Mouse (Mus musculus) liver, embryonic 14.5 days (tissue): ENCODE measurements at regions not wholly inside any gene's neighbourhood (a gene's known extent, or its start where the extent isn't known, plus 50 kb on each side); places are given as distances from the start of the nearest gene placed in this dataset.

ENCODE experiments used
- CTCF ChIP-seq: IDR thresholded peaks from 2 replicates; pipeline ENCODE4 v1.5.1; 2016; ENCODE audit warnings: antibody characterized with exemption, low read depth, control low read depth
- EP300 ChIP-seq: IDR thresholded peaks from 2 replicates; pipeline ENCODE4 v1.6.1; 2016; ENCODE audit warnings: antibody characterized with exemption, low read depth

DNA sequence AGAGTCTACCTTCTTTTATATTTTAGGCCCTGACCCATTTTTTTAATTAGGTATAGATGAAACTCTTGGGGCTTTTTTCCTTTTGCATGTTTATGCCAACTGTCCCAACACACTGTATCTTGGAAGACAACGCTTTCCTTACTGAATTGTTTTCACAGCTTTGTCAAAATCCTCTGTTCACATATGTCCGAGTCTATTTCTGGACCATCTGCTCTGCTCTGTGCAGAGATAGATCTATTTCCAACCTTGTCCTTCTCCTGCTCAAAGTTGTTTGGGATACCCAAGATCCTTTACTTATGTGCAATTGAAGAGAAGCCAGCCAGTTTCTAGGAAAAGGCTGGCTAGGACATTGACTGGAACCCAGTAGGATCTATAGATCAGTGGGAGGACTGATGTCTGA is 403.6 kb upstream of the Zdhhc25 start:
- TF ChIP-seq CTCF (no peak), EP300 (no peak)
